Comparison of ENCODE assay signal across 8 mouse cellular contexts in the genomic region with DNA sequence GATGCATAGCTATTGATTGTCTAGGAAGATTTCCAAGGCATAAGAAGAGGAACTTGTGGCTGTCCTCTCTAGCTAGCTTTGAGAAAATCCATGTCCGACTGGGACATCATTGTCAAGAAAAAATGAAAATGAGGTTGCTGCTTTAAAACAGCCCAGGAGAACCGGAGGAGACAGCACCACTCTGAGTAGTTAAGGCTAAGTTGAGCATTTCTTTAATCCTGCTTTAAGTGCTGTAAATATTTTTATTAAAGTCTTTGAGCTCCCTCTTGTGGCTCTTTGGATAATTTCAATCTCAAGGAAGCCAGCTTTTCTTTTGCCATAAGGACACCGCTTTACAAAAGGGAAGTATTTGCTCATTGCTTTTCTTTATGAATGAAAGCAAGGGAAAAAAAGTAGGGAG.
DNase-seq lines count a peak whose midpoint lies in the region; ATAC-seq lines count a peak whose summit lies in the region.

No protein-coding gene starts in this region.

- ATAC-seq in midbrain, embryonic 13.5 days, result 0 out of 2 replicates have a peak, but pooled peaks have one; percentile 27
- peak; percentile 43; the same call in 1 of the 2 replicates for ATAC-seq in megakaryocyte, adult 5-6 weeks (ENCODE audit: poor library complexity, severe bottlenecking)

- no peaks in the 10 kb centered on the region for H3K9me3 ChIP-seq in midbrain, embryonic 13.5 days
- no peaks in the 10 kb centered on the region for H3K9me3 ChIP-seq in midbrain, embryonic 10.5 days (replicated peaks)

- peak; percentile 28 to 87 for DNase-seq in frontal cortex, adult 2 months (ENCODE audit: extremely low spot score in 1 of 2, low spot score in 1 of 2)
- DNase-seq in frontal cortex, postnatal 25 days (ENCODE audit: low spot score in 2 of 2), result no peak
- DNase-seq in midbrain, embryonic 10.5 days (ENCODE audit: low spot score), result no peak
- peak; percentile 81 for DNase-seq in embryo, embryonic 11 days
- DNase-seq in adrenal gland, postnatal 4 days (ENCODE audit: low spot score in 2 of 2), result no peak
- no peak for DNase-seq in right cerebral cortex, postnatal 4 days

- no peak overlapping the region for H3K27ac ChIP-seq in midbrain, embryonic 13.5 days
- H3K27ac ChIP-seq in midbrain, embryonic 10.5 days (replicated peaks), result no peak overlapping the region

- no peak overlapping the region for H3K4me3 ChIP-seq in midbrain, embryonic 13.5 days (replicated peaks)
- no peak overlapping the region for H3K4me3 ChIP-seq in midbrain, embryonic 10.5 days

- H3K9ac ChIP-seq in midbrain, embryonic 13.5 days (replicated peaks), result no peak overlapping the region

- 26% methylated on average over 3 of the region's 3 CpGs for WGBS in midbrain, embryonic 13.5 days
- 30% methylated on average over 3 of the region's 3 CpGs for WGBS in midbrain, embryonic 10.5 days

- no peak overlapping the region for H3K4me2 ChIP-seq in midbrain, embryonic 13.5 days (replicated peaks)

- peaks cover 4% of the 10 kb centered on the region; the same call in 1 of the 2 replicates for H3K4me1 ChIP-seq in midbrain, embryonic 13.5 days (replicated peaks)
- H3K4me1 ChIP-seq in midbrain, embryonic 10.5 days, result peaks cover 8% of the 10 kb centered on the region

- H3K36me3 ChIP-seq in midbrain, embryonic 13.5 days, result no peaks in the 10 kb centered on the region
- no peaks in the 10 kb centered on the region for H3K36me3 ChIP-seq in midbrain, embryonic 10.5 days

- H3K27me3 ChIP-seq in midbrain, embryonic 13.5 days, result no peaks in the 10 kb centered on the region
- peaks cover 11% of the 10 kb centered on the region for H3K27me3 ChIP-seq in midbrain, embryonic 10.5 days (ENCODE audit: low read depth, poor library complexity, severe bottlenecking)

Comparison
In these comparisons a context has a peak if more than half of its experiments do, and no peak if none do; other contexts are left out.
1. DNase-seq: peak in frontal cortex, adult 2 months (2 of 2) and embryo, embryonic 11 days (single experiment); none in frontal cortex, postnatal 25 days (0 of 2), midbrain, embryonic 10.5 days (single experiment), adrenal gland, postnatal 4 days (0 of 2) and right cerebral cortex, postnatal 4 days (single experiment).